Mouse (Mus musculus) gastrocnemius, postnatal 36 days (tissue): ENCODE results near the gene Pakap. TPM values are rescaled to one million over a fixed set of nuclear protein-coding genes. Genes with fewer than 3 reads are reported as not detected.

Experiments used
- DNase-seq, 2 experiments: peaks; one replicate each; pipeline ENCODE4 v3.0.0; 2022
- intact Hi-C: fragments of 180-260 bp; cut with DNase I; formaldehyde crosslinking; loops from one replicate; pipeline ENCODE4 v1.15.1; 2025
- total RNA-seq, 2 experiments: library from RNA; stranded (reverse); gene quantifications; 2 replicates each; pipeline ENCODE4 v1.2.3; 2021

The Pakap gene
- total RNA-seq, 2 experiments from 2014 or later: 3.9 to 6.6 TPM

DNA sequence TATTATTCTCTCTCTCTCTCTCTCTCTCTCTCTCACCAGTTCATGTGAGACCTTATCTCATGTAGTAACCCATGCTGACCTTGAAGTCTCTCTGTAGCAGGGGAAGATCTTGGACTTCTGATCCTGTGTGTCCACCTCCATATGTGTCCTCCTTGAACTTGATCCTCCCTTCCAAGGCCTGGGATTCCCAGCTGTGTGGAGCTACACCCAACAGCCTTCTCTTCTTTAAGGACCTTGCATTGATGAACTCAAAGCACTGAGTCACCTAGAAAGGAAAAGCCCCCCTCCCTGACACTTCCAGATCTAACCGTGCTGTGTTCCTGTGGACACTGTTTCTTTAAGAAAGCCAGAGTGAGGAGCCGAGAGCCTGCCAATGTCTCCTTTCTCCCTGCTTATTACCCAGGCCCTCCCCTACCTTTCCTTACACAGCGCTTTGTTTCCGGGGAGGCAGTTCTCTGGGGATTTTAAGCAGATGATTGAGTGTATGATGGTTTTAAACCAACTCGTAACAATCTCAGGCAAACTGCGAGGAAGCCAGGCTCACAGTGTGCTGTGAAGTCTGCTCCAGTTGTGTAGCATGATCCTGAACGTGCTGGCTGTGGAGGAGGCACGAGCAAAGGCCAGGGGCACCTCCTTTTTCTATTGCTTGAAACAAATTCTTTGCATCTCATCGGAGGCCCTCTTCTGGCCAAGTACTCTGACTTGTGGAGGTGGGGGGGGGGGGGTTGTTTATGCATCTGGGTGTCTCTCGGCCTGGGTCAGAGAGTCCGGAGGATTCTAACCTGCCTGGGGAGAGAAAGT lies 253.8 kb downstream of the Pakap start:
- intact Hi-C loops: no loop called here
- DNase-seq: no peak

DNA sequence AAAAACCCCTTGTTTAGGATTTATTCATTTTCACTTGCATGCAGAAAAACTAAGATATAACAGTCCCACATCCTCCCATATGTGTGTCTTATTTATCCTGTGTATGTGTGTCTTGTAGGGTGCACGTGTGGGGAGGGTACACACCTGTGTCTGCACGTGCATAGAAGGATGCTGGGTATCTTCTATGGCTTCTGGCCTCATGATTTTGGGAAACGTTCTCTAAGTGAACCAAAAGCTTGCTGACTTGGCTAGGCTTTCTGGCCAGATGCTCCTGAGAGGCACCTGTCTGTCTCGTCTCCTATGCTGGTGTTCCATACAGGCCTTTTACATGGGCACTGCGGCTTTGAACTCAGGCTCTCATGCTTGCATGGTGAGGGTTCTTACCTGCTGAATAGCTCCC lies 254.7 kb downstream of the Pakap start:
- DNase-seq: no peak
- intact Hi-C loops: no loop called here

DNA sequence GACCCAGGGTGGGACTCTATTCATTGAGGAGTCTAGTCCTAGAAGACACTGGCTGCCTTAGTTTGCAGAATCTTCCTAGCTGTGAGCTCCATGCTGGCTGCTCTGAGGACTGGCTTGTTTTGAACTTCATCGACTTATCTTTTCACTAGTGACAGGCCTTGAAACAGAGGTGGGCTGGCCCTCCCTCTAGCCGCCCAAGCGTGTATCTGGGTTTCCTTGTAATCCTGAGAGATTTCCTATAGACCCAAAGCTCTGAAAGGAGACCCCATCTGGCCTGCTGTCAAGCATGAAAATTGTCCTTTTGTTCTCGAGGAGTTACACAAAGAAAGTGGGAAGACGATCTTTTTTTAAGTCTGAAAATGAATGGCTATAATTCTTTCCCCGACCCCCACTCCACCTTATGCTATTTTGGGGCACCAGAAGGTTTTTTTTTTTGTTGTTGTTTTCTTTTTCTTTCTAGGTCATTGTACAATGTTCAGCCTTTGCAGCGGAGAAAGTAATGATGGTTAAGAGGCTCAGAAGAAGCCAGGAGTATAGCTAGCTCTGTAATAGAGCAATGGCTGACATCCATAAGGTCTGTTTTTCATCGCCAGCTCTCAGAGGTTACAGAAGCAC lies 256.8 kb downstream of the Pakap start:
- intact Hi-C loops: no loop called here

DNA sequence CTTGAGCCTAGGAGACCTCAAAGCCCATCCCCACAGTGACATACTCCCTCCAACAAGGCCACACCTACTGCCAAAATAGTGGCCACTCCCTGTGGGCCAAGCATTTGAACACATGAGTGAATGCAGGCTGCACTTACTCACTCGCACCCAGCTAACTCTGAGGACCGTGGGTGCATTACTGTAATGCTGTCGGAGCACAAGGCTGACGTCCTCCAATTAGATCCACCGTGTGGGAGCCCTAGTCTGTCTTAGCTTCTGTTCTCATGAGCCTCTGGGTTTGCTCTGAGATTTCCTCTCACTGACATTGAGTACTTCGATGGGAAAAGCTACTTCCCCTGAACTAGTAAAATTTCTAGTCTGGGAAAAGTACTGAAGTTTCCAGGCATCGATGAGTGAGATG lies 258.3 kb downstream of the Pakap start:
- no peak for DNase-seq
- intact Hi-C loops: no loop called here

More for the DNA sequence above, 256.8 kb downstream of the Pakap start:
- no peak for DNase-seq

DNA sequence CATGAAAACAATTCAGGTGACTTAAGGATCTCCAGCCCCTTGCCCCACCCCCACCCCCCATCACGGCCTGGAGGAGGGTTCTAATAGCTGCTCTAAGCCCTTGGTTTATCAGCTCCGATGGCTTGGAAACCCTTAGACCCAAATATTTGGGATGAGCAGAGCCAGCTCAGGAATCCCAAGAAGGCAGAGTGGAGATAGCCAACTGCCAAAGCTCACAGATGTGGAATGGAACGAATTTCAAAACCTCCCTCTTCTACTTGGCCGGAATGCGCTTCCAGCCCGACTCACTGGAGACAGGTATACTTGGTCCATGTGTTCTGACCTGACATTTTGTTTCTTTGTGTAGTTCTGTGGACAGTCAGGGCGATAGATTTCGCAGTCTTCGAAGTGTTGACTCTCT lies 261.2 kb downstream of the Pakap start:
- DNase-seq: no peak
- intact Hi-C loops: no loop called here

DNA sequence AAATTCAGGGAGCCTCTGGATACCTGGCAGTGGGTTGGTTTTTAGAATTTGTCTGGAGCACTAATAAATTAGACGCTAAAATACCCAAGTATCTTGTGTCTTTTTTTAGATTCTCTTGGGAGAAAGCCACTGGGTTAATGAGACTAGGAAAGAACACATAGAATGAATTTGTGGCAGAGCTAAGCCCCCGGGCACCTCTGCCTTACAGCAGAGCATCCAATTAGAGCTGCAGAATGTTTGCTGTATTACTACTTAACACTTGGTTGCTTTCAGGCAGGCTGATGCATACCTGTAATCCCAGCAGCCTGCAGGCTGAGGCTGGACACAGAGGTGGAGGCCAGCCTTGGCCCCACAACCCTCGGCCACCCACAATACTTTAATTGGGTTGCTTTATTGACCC lies 261.8 kb downstream of the Pakap start:
- DNase-seq: no peak
- intact Hi-C loops: no loop called here

DNA sequence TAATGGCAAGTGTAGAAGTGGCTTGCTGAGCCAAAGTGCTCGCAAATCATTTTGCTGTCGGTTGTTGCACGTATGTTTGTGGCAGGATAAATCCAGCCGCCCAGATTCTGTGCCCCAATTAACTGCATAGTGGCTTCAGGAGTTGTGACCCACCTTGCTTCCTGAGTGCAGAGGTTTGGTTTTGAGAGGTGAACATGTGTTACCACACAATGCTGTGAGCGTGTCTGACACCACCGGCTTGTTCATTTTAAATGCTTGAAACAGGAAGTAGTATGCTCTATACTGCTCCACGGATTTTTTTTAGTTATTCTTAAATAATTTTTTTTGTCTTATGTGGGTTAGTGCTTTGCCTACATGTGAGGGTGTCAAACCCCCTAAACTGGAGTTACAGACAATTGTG lies 264.3 kb downstream of the Pakap start:
- intact Hi-C loops: no loop called here
- DNase-seq: no peak

DNA sequence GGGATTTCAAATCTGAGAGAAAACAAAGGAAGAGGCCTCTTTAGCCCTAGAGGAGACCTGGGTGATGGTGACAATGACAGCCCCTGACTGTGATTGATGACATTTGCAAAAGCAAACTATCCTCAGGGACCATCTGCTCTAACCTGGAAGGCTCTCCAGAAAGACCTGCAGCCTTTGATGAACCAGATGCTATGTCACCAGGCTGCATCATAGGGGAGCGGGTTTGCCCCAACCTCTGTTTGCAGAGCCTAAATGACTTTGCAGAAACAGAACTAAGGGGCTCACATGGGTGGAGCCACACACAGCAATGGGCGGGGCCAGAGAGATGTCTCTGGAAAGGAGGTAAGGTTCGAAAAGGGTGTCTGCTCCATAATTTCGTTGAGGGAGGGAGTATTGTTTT lies 265.1 kb downstream of the Pakap start:
- intact Hi-C loops: no loop called here
- no peak for DNase-seq

DNA sequence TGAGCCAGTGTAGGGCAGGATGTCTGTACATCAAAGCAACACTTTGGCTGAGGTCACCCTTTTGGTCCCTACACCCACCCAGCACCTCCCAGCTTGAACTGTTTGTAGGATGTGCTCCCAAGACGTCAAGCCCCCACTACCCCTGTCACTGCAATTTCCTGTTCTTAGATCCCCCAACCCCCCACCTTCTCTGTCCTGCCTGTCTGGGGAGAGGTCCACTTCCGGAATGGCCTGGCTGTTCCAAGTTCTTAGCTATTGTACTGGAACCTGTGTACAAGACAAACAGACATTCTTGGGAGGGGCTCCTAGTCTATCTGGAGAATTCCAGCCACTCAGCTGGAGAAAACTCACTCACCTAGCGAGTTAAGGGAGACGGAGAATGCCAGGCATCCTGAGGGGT lies 266.2 kb downstream of the Pakap start:
- DNase-seq: no peak
- intact Hi-C loops: no loop called here

DNA sequence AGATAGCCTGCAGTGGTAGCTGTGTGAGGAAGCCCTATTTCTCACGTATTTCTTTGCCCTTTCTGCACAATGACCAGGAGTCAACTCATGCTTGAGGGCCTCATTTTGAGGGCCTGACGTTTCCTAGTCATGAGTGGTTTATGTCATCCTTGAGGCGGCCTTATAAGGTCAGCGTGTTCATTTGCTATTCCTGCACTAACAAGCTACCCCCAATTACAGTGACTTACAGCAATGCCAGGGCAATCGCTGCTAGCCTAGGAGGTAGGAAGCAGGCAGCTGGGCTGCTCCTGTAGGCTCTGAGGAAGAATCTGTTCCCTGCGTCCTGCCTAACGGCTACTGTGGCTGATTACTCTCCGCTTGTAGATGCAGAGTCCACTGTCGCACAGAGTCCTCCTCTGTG lies 269.1 kb downstream of the Pakap start:
- intact Hi-C loops: no loop called here
- DNase-seq: no peak

DNA sequence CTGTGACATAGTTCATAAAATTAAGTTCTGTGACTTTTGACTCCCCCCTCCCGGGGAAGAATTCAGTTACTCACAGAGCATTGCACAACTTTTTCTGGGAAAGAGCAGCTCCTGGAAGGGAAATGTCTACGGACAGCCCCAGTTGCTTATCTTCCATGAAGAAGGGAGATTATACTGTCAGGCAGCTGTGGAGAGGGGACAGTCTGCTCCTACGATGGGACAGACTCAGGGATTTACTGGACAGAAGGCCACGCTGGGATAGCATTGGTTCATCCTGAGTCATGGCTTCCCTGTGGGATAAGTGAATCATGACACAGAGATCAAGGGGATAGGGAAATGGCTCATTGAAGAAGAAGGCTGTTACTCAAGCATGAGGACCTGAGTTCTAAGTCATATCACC lies 271.4 kb downstream of the Pakap start:
- intact Hi-C loops: no loop called here
- DNase-seq: no peak

DNA sequence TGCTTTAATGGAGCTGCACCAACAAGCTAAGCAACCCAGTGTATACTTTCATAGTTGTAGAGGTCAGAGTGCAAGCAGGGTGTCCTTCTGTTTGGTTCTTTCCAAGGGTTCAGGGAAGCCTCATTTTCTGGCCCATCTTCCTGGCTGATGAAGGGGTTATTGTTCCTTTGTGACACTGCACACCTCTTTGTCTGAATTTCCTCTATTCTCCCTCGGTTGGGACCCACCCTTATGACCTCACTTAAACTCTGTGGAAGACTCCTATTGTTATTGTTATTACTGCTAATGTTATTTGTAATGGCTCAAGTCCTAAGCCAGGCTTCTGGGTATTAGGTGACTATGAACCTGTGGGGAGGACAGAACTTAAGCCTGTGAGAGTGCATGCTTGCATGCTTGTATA lies 273.9 kb downstream of the Pakap start:
- intact Hi-C loops: no loop called here
- DNase-seq: no peak

DNA sequence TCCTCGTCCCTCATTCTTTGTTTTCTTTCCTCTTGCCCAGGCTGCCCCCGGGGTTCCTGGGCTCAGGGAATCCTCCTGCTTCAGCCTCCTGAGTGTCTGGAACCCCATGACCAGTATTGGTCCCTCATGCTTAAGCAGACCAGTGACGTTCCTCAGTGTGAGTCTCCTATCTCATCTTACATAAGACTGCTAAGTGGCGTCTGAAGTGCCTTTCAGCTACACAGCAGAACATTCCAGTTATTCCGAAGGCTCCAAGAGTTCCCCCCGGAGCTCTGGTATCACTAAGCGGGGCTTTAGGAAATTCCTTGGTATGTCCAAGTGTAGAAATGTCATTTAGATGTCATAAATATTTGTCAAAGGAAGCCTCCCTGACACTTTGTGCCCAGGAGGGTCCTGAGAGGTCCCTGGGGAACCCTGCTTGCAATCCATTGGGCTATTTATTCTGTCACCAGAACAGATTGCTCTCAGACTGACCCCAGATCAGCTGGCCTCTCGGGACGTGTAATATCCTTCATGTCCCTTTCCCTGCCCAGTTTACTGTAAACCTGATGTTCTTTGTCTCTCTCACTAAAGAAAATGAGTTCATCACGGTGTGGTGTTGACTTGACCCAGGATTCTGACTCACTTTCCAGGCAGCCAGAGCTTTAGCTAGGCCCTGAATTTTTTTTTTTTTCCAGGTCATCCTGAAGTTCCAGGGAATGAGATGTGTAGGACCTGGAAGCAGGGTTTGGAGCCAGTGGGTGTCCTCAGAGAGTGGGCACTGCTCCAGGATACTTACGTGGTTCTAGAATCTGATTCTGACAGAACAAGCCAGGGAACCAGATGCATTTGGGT lies 274.7 kb downstream of the Pakap start:
- intact Hi-C loops: no loop called here
- no peak for DNase-seq

DNA sequence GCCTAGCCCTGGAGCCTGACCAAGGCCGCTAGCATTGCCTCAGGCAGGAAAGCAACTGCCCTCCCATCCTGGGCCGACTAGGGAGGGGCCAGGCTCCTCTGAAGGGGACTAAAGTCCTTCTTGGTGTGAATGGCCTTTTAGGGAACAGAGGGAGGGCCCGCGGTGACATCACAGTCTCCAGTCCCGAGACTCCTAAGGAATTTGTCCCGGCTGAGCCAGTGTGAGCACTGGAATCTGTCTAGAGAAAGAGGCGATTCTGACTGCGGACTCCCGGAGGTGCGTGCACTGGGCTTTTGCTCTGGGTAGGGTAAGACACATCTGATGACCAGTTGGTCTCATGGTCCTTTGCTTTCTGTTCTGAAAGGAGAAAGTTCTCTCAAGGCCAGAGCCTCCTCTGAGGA lies 277.1 kb downstream of the Pakap start:
- peak; percentile 72 to 87 for DNase-seq
- intact Hi-C loops: no loop called here

DNA sequence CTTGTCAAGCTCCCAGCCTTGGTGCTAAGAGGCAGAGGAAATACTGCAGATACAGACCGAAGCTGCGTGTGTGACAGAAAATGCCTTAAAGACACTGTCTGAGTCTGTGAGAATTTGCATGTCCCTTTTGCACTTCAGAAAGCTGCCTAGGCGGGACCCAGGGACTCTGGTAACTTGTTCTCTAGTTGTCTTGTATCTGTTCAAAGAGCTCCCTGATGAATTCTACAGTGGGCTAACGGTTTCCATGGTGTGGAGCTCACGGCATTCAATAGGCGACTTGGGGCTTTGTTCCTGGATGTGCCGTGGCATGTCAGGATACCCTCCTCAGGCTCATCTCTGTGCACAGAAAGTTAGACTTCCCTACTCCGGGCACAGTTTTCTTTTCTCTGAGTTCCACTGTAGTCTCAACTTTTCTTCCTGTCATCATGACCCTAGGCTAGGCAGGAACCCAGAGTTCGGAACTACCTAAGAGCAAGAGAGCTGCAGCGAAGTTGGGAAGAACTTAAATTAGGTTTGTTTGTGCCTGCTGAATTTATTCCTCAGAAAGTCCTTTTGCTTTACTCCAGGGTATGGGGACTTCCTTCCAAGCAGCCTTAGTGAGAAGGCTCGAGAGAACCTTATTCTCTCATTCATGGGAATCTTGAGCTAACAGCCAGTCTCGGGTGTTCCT lies 277.7 kb downstream of the Pakap start:
- no peak for DNase-seq
- intact Hi-C loops: no loop called here

DNA sequence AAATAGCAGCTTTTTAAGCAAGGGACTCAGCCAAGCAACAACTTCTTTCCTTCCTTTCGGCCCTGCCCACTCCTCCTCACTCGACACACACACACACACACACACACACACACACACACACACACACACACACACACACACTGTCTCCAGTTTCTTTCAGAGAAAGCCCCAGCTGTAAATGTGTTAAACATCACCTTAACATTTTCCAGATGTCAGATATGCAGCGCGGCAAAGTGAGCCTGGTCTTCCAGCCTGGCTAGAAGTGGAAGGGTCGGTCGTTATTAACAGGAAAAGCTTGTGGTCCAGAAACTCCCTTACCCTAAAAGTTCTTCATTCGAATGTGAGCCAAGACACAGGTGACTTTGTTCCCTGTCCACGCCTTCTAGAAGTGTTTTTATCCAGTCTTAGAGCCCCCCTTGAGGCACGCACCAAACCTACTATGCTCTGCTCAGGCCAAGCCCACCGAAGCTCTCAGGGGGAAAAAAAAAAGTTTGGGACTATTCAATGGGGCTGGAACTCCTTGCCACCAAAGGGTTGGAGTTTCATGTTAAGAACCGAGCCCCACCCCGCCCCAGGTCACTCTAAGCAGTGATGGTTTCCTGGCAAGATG lies 278.5 kb downstream of the Pakap start:
- intact Hi-C loops: no loop called here

DNA sequence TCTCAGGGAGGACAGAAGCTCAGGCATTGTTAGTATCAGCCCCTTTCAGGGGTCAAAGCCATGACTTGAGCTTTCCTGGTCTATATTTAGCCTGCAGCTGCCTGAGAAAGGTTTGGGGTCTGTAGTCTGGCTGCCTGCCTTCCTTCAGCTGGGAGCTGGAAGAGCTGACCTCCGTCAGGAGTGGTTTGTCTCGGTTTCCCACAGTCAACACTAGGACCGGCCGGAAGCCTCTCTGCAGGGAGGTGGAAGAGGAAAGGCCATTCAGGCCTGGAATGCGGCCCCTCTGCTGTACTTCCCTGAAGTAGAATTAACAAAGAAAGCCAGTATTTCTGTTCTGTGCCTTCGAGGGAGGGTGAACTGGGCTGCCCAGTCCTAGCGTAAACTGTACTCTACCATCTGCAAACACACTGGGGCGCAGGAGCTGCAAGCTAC lies 279.0 kb downstream of the Pakap start:
- intact Hi-C loops: no loop called here
- DNase-seq: no peak

More for the DNA sequence above, 278.5 kb downstream of the Pakap start:
- DNase-seq: no peak

DNA sequence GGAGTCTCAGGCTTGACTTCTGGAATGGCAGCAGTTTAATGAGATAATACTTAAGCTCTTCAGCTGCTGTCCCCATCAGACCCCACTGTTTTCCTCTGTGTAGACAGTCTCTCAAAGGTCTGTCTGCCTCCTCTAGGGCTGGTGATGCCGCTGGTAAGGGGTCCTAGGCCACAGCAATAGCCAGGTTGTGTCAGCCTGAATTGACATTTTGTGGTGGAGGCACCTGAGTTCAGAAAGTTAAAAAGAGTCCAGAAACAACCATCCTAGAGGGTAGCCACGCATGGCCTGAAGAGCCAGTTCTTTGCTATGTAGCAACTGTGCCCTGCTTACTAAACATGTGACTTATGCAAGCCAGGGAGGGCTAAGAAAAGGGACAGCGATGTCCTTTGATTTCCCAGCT lies 279.7 kb downstream of the Pakap start:
- DNase-seq: no peak

DNA sequence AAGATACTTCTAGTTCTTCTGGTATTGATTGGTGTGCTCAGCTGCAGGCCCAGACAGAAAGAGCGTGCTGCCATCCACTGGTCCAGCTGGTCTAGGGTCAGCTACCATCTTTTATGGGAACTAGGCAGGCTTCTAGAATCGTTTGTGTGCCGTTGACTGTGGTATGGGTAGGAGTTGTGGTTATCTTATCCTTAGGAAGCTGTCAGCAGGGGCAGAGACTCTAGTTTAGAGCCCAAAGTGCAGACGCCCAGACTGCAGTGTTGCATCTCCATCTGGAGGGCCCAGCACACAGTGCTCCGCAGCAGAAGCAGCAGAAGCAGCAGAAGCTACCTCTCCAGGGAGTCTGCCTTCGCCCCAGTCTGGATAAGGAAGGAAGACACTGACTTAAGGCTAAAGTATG lies 281.5 kb downstream of the Pakap start:
- no peak for DNase-seq
- intact Hi-C loops: no loop called here

More for the DNA sequence above, 279.7 kb downstream of the Pakap start:
- intact Hi-C loops: no loop called here

DNA sequence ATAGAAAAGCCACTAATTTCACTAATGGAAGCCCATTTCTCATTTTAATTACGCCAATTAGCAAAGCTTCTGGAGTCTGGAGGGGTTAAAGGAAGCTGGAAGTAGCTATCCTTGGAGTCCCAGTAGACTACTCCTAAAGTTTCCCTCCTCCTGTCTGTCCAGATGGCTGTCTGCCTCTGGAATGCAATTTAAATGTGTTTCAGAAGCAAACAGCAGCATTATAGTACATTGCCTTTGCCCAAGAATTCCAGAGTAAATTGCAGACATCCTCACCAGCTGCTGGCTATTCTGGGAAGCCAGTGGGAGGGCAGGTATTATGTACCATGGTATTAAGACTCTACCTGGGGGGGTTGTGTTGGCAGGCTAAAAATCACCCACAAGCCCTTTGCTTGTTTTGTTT lies 283.8 kb downstream of the Pakap start:
- intact Hi-C loops: no loop called here
- no peak for DNase-seq
